Mouse (Mus musculus) thymus, adult 2 months (tissue): ENCODE measurements around the gene Iqch. TPM values are rescaled to one million over a fixed set of nuclear protein-coding genes. Genes with fewer than 3 reads are reported as not detected.
A peak's percentile ranks its signal among the peaks of the same experiment; 100 is the strongest.

ENCODE experiments used
- DNase-seq: peaks from one replicate; pipeline ENCODE4 v3.0.0; 2021
- H3K27ac ChIP-seq: fragments of 200-500 bp; 2 replicates; pipeline ENCODE4 v1.5.1; 2012; ENCODE audit warnings: low read length, control low read depth; ENCODE audit not compliant: control insufficient read depth, insufficient read depth
- H3K27me3 ChIP-seq: fragments of 200-500 bp; 2 replicates; pipeline ENCODE4 v1.6.1; 2012; ENCODE audit warnings: mild to moderate bottlenecking, low read length, moderate library complexity, mixed read lengths; ENCODE audit not compliant: control insufficient read depth, insufficient read depth
- H3K36me3 ChIP-seq: fragments of 200-500 bp; 2 replicates; pipeline ENCODE4 v1.6.1; 2012; ENCODE audit warnings: mild to moderate bottlenecking, low read length, moderate library complexity; ENCODE audit not compliant: control insufficient read depth, insufficient read depth
- H3K4me1 ChIP-seq: fragments of 200-500 bp; replicated peaks from 2 replicates; pipeline ENCODE4 v1.6.1; 2012; ENCODE audit warnings: low read length; ENCODE audit not compliant: control insufficient read depth, insufficient read depth
- H3K4me3 ChIP-seq: fragments of 200-500 bp; 2 replicates; pipeline ENCODE4 v1.5.1; 2012; ENCODE audit warnings: mild to moderate bottlenecking, low read length, control low read depth, moderate library complexity; ENCODE audit not compliant: control insufficient read depth, insufficient read depth
- CTCF ChIP-seq: fragments of 200-500 bp; IDR thresholded peaks from 2 replicates; pipeline ENCODE4 v1.5.1; 2012; ENCODE audit warnings: mild to moderate bottlenecking, control low read depth, low read length, moderate library complexity, borderline replicate concordance; ENCODE audit not compliant: control insufficient read depth, poor library complexity, insufficient read depth; ENCODE audit errors: extremely low read depth
- POLR2A ChIP-seq: fragments of 200-500 bp; IDR thresholded peaks from 2 replicates; pipeline ENCODE4 v1.6.1; 2012; ENCODE audit warnings: mild to moderate bottlenecking, low read length, control low read depth, moderate library complexity; ENCODE audit not compliant: control insufficient read depth, poor library complexity, insufficient read depth; ENCODE audit errors: extremely low read depth
- WGBS: fragments of 180-500 bp; shearing (Covaris S2); methylation state at CpG from one replicate; pipeline ENCODE4 v1.1.7; 2018; 5-methylcytosine and 5-hydroxymethylcytosine counted together
- polyA plus RNA-seq: library from polyadenylated mRNA; depleted of rRNA; stranded (reverse); fragments of >200 nt; gene quantifications from 2 replicates; pipeline ENCODE4 v1.2.3, GENCODE M21; 2012

Iqch gene
- polyA plus RNA-seq, 1 experiment = 0.16 TPM

GRCm38 (mm10) chr9:63608006-63608405, 5.7 kb upstream of the Iqch start:
- TF ChIP-seq POLR2A = no peak
- TF ChIP-seq CTCF = no peak
- H3K4me3 ChIP-seq = no peak overlapping the region
- no peak overlapping the region for H3K27ac ChIP-seq
- 95% methylated on average over 6 of the region's 6 CpGs for WGBS
- H3K27me3 ChIP-seq = no peaks in the 10 kb centered on the region
- no peaks in the 10 kb centered on the region for H3K36me3 ChIP-seq
- peaks cover 49% of the 10 kb centered on the region for H3K4me1 ChIP-seq
- no peak for DNase-seq

GRCm38 (mm10) chr9:63606594-63606993, 4.3 kb upstream of the Iqch start:
- Histone ChIP-seq H3K27me3 (no peaks in the 10 kb centered on the region), H3K4me3 (no peak overlapping the region), H3K36me3 (no peaks in the 10 kb centered on the region), H3K27ac (no peak overlapping the region), H3K4me1 (peaks cover 40% of the 10 kb centered on the region)
- no peak for DNase-seq
- WGBS = 83% methylated on average over 2 of the region's 2 CpGs
- no peak for TF ChIP-seq CTCF
- TF ChIP-seq POLR2A = no peak

- peak overlapping the region; percentile 19 for H3K4me3 ChIP-seq
- H3K27ac ChIP-seq = peak overlapping the region; percentile 90
Measured at GRCm38 (mm10) chr9:63603849-63604248, 1.6 kb upstream of the Iqch start.

GRCm38 (mm10) chr9:63596660-63597059, 5.6 kb downstream of the Iqch start:
- 94% methylated on average over 9 of the region's 9 CpGs for WGBS
- no peak for DNase-seq
- Histone ChIP-seq H3K27ac (no peak overlapping the region), H3K4me1 (peaks cover 4% of the 10 kb centered on the region), H3K27me3 (no peaks in the 10 kb centered on the region), H3K4me3 (no peak overlapping the region), H3K36me3 (no peaks in the 10 kb centered on the region)
- no peak for TF ChIP-seq POLR2A

More at GRCm38 (mm10) chr9:63603849-63604248, 1.6 kb upstream of the Iqch start:
- TF ChIP-seq POLR2A (no peak), CTCF (no peak)
- DNase-seq = peak; percentile 59
- WGBS = 24% methylated on average over 6 of the region's 6 CpGs
- Histone ChIP-seq H3K4me1 (peaks cover 19% of the 10 kb centered on the region), H3K27me3 (no peaks in the 10 kb centered on the region), H3K36me3 (no peaks in the 10 kb centered on the region)

- Histone ChIP-seq H3K27me3 (no peaks in the 10 kb centered on the region), H3K4me1 (peaks cover 7% of the 10 kb centered on the region), H3K27ac (no peak overlapping the region), H3K36me3 (no peaks in the 10 kb centered on the region), H3K4me3 (no peak overlapping the region)
- TF ChIP-seq CTCF (no peak), POLR2A (no peak)
- DNase-seq = no peak
- 35% methylated on average over 8 of the region's 8 CpGs for WGBS
Measured at GRCm38 (mm10) chr9:63595652-63596051, 6.6 kb downstream of the Iqch start.

- Histone ChIP-seq H3K36me3 (no peaks in the 10 kb centered on the region), H3K4me1 (peaks cover 7% of the 10 kb centered on the region), H3K4me3 (no peak overlapping the region), H3K27me3 (no peaks in the 10 kb centered on the region), H3K27ac (no peak overlapping the region)
- TF ChIP-seq CTCF (no peak), POLR2A (no peak)
- DNase-seq = no peak
- whole genome bisulfite sequencing = 100% methylated on average over 1 of the region's 1 CpGs
Measured at GRCm38 (mm10) chr9:63595032-63595431, 7.3 kb downstream of the Iqch start.

GRCm38 (mm10) chr9:63591661-63592256, 10.5 kb downstream of the Iqch start:
- H3K36me3 ChIP-seq = no peaks in the 10 kb centered on the region
- H3K27me3 ChIP-seq = no peaks in the 10 kb centered on the region
- no peak for DNase-seq
- WGBS = 41% methylated on average over 8 of the region's 8 CpGs
- H3K27ac ChIP-seq = no peak overlapping the region
- H3K4me1 ChIP-seq = peaks cover 7% of the 10 kb centered on the region
- TF ChIP-seq CTCF = no peak
- no peak for TF ChIP-seq POLR2A
- no peak overlapping the region for H3K4me3 ChIP-seq
